Mouse (Mus musculus) cerebellum, adult 18-20 months (tissue): Measurements from ENCODE around the gene Nt5dc1.
"Not testable (repeated sequence)": the region's sequence is repeated elsewhere in the genome, so short reads cannot be mapped to it uniquely, and the experiment has no call there.

Source experiments
- DNase-seq, 2 experiments: peaks; one replicate each; pipeline ENCODE4 v3.0.0; 2021

Nt5dc1 gene

GRCm38 (mm10) chr10:34309915-34310685 is 108.3 kb downstream of the Nt5dc1 start:
- no peak for DNase-seq

DNA sequence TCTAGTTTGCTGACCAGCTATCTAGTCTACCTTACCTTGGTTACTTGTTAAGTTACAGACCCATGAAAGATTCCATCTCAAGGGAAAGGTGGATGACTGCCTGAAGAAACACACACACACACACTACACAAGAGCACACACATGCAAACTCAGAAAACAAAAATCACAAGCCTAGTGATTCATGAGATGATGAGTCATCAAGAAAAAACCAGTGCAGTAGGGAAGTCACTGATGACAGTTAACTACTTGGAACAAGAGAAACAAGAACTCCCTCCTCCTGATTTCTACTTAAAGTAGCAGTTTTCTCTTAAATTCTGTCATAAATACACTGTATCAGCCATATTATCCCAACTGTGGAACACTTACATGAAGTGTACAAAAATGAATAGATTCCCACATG is 111.3 kb downstream of the Nt5dc1 start:
- DNase-seq = no peak

- DNase-seq = peak in 1 of 2 experiments; percentile 23
Measured at GRCm38 (mm10) chr10:34300368-34300767, 118.0 kb downstream of the Nt5dc1 start.

- peak; percentile 29 to 51 for DNase-seq
Measured at GRCm38 (mm10) chr10:34297980-34298753, 120.2 kb downstream of the Nt5dc1 start.

- DNase-seq = peak; percentile 94 to 97
Measured at GRCm38 (mm10) chr10:34297299-34297979, 120.9 kb downstream of the Nt5dc1 start, which contains the start of gene Tspyl4. Gene Tspyl4, plus strand, starts transcription at chr10:34297442.

DNA sequence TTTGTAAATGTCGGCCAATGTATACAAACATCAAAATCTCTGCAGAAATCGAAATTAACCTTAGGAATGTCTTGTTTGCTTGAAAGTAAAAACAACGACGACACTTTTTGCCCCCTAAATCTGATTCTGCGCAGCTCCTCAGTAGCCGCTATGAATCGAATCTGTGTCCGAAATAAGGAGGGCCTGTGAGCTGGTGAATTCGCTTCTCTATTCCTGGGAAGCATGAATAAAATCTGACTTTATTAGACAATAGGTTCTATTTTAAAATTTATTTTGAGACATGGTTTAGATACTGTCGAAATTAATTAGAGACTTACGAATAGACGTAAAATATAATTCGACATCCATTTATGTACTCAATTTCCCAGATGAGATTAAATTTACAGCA is 121.4 kb downstream of the Nt5dc1 start:
- no peak for DNase-seq

DNA sequence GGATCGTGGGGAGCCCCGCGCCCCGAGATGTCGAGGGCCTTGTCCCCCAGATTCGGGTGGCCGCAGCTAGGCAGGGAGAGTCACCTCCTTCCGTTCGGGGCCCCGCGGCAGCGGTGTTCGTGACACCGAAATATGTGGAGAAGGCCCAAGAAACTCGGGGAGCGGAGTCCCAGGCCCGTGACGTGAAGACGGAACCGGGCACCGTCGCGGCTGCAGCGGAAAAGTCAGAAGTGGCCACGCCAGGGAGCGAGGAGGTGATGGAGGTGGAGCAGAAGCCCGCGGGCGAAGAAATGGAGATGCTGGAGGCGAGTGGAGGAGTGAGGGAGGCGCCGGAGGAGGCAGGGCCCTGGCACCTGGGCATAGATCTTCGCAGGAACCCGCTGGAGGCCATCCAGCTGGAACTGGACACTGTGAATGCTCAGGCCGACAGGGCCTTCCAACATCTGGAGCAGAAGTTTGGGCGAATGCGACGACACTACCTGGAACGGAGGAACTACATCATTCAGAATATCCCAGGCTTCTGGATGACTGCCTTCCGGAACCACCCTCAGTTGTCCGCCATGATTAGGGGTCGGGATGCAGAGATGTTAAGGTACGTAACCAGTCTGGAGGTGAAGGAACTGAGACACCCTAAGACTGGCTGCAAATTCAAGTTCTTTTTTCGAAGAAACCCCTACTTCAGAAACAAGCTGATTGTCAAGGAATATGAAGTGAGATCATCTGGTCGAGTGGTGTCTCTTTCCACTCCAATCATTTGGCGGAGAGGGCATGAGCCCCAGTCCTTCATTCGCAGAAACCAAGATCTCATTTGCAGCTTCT is 135.7 kb downstream of the Nt5dc1 start:
- DNase-seq = peak; percentile 63 to 70

GRCm38 (mm10) chr10:34281962-34282388 is 136.4 kb downstream of the Nt5dc1 start, which contains the start of gene Tspyl1:
Gene Tspyl1, plus strand, starts transcription at chr10:34282190.
- peak; percentile 97 to 98 for DNase-seq

GRCm38 (mm10) chr10:34281211-34281961 is 137.0 kb downstream of the Nt5dc1 start:
- DNase-seq = peak; percentile 33 to 44

- peak; percentile 62 to 66 for DNase-seq
Measured at GRCm38 (mm10) chr10:34280591-34281175, 137.7 kb downstream of the Nt5dc1 start.

DNA sequence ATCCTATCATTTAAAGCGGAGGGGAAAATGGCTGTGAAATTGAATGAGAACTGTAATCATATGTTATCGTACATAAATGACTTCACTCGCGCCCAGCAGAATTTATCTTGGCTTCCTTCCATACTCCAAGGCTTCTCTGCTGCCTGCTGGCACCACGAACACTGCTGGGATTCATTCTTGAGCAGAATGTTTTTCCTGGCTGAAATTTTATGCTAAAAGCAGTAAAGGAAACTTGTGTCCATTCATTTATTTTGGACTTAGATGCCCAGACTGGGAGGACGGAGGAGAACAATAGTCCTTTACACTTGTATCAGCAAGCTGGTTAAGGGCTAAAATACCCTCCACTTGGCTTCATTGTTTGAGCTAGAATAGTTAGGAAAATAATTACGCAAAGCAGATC is 146.7 kb downstream of the Nt5dc1 start:
- no peak for DNase-seq

DNA sequence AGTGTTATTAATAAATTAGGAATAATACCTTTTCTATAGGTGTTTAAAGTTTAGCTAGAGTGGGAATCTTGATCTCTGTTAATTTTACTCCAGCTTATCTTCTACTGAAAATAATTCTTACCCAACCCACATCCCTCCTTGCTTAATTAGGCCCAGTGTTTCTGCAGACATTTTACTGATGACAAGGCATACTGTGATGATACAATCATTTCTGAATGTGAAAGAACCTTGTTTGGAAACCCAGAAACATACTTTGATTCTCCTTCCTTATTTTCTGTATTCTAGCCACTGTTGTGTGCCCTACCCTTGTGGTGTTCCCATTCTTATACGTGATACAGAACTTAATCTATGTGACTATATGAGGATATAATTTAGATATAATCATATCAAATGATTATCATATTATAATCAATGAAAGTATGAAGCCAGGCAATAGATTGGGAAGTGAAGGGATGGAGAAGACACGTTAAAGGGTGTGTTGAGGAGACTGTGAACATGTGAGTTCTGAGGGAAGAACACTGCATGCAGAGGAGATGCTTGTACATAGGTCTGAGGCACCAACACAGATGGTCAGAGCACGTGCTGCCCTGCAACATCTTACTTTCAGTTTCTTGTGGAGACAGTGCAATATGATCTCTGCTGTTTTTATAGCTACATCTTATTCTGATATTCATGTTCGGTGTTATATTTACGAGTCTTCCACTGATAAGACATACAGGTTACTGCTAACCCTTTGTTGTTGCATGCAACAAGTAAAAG is 150.9 kb downstream of the Nt5dc1 start:
- no peak for DNase-seq

GRCm38 (mm10) chr10:34265106-34265505 is 153.2 kb downstream of the Nt5dc1 start:
- DNase-seq = no peak

DNA sequence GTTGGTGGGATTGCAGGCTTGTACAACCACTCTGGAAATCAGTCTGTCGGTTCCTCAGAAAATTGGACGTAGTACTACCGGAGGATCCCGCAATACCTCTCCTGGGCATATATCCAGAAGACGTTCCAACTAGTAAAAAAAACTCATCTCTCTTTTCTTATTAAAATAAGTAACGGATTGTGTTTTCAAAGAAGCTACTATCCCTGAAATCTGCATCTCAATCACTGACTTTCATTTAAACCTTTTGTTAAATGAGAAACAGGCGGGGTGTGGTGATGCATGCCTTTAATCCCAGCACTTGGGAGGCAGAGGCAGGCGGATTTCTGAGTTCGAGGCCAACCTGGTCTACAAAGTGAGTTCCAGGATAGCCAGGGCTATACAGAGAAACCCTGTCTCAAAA is 165.5 kb downstream of the Nt5dc1 start:
- not testable (repeated sequence) for DNase-seq

GRCm38 (mm10) chr10:34249594-34249993 is 168.8 kb downstream of the Nt5dc1 start:
- DNase-seq = no peak

GRCm38 (mm10) chr10:34247757-34248156 is 170.6 kb downstream of the Nt5dc1 start:
- DNase-seq = no peak

GRCm38 (mm10) chr10:34246106-34246505 is 172.2 kb downstream of the Nt5dc1 start:
- no peak for DNase-seq

- no peak for DNase-seq
Measured at GRCm38 (mm10) chr10:34244745-34245144, 173.6 kb downstream of the Nt5dc1 start.

DNA sequence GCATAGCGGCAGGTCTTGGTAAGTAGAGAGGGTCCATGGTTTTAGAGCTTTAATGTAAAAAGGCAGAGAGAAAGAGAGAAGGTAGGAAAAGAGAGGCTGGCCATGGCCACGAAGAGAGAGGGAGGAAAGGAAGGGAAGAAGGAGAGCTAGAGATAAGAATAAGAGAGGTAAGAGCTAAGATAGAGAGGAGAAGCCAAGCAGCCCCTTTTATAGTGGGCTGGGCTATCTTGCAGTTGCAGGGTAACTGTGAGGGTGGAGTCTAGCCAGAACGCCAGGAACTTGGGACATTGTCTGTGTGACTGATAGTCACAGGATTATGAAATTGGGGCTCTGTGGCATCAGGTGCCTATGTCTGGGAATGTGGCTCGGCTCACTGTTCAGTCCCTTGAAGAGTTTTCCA is 179.8 kb downstream of the Nt5dc1 start:
- DNase-seq = no peak
